Mouse (Mus musculus): Measurements from ENCODE around the gene Exoc3. TPM values are rescaled to one million over a fixed set of nuclear protein-coding genes. Genes with fewer than 3 reads are reported as not detected.

Exoc3 gene
- polyA plus RNA-seq (2015; fragmentation: Nextera tagmentation; extraction: Ambion mirVana): 76.9 and 91.6 TPM in 2 replicates

DNA sequence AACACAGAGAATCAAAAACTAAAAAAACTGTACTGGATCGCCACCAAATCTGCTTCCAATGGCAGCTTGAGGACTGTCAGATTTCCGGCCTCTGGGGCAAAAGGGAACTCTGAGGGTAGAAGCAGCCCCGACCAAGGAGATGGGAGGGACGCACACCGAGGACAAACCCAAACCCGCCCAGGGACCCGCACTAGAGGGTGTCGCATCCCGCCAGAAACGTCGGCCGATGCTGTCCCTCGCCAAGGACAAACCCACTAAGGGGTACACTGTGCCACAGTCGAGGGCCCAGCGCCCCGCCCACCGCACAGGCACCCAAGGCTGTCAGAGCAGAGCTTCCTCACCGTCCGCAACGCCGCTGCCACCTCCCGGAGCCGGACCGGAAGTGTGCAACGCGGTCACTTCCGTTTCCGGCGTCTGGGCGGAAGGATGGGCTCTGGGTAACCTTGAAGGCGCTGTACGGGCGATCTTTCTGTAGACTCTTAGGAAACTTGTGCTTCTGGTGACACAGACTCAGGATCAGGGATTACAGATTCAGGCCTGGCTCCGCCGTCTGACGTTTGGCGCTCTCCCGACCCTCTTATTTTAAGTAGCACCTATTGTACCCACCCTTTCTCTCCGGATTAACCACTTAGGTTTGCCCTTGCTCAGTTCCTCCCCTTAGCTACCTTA lies at the start of gene Exoc3:
Gene Exoc3, minus strand, starts transcription at position 416 of the 669 bp plus-strand sequence.
- Histone ChIP-seq H3K27ac (peak within 1 kb of the TSS; percentile 89), H3K4me1 (peaks cover 21% of the 10 kb centered on the region), H3K9me3 (no peaks in the 10 kb centered on the region), H3K4me2 (peak within 1 kb of the TSS; percentile 86), H3K27me3 (peaks cover 1% of the 10 kb centered on the region; the same call in 1 of the 2 replicates), H3K36me3 (peaks cover 16% of the 10 kb centered on the region), H3K9ac (peak within 1 kb of the TSS; percentile 88), H3K4me3 (peak within 1 kb of the TSS; percentile 80)
- ATAC-seq (ENCODE audit: insufficient number of reproducible peaks, insufficient read depth, low FRiP score, low TSS enrichment, low read depth): peak; percentile 88
- under 1% methylated on average over 39 of the region's 39 CpGs for WGBS

- Histone ChIP-seq H3K27me3 (no peaks in the 10 kb centered on the region; the same call in 1 of the 2 replicates), H3K9ac (no peak overlapping the region), H3K27ac (no peak overlapping the region), H3K9me3 (no peaks in the 10 kb centered on the region), H3K36me3 (no peaks in the 10 kb centered on the region), H3K4me3 (no peak overlapping the region), H3K4me2 (no peak overlapping the region), H3K4me1 (peaks cover 10% of the 10 kb centered on the region)
- ATAC-seq (ENCODE audit: insufficient number of reproducible peaks, insufficient read depth, low FRiP score, low TSS enrichment, low read depth): no peak
These were observed 38.0 kb upstream of the Exoc3 start for GRCm38 (mm10) chr13:74246494-74246893.

DNA sequence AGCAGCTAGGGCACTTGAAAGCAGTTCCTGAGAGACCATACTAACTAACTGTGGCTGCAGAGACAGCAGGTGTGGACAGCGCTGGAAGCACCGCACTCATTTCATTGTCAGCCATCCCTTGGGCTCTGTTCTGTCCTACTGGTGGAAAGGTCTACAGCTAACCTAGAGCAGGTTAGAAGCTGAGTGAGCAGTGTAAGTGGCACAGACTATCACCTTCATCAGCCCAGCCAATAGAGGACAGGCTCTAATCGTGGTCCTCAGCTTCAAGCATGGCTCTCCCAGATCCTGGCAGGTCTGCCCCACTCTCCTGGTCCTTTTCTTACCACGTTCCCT lies 37.3 kb upstream of the Exoc3 start:
- ATAC-seq (ENCODE audit: insufficient number of reproducible peaks, insufficient read depth, low FRiP score, low TSS enrichment, low read depth): no peak
- Histone ChIP-seq H3K4me3 (no peak overlapping the region), H3K9me3 (no peaks in the 10 kb centered on the region), H3K27ac (peak overlapping the region; percentile 68), H3K9ac (0 out of 2 replicates have a peak overlapping the region, but pooled peaks have one; percentile 12), H3K4me2 (peak overlapping the region; percentile 48), H3K36me3 (no peaks in the 10 kb centered on the region), H3K4me1 (peaks cover 10% of the 10 kb centered on the region), H3K27me3 (no peaks in the 10 kb centered on the region; the same call in 1 of the 2 replicates)
- WGBS: 60% methylated on average over 4 of the region's 4 CpGs

- Histone ChIP-seq H3K4me3 (no peak overlapping the region), H3K27me3 (no peaks in the 10 kb centered on the region; the same call in 1 of the 2 replicates)
These were observed 36.8 kb upstream of the Exoc3 start for GRCm38 (mm10) chr13:74245214-74245898.

DNA sequence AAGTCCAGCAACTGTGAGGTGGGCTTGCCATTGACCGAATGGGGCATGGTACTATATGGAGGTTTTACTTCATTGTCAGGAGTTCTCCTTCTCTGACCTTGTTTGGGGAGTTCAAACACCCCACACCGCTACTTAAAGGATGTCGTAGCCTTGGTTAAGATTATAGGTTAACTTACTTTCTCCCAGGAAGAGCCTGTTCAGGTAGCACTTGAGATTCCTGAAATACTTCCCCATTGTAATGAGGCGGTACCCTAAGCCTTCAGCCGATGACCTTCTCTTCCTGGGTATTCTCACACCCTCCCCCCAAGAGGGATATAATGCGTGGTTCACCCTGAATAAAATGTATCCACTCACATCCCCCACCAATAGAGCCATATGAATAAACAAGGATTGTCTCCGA lies 29.0 kb upstream of the Exoc3 start:
- ATAC-seq (ENCODE audit: insufficient number of reproducible peaks, insufficient read depth, low FRiP score, low TSS enrichment, low read depth): no peak

More at GRCm38 (mm10) chr13:74245214-74245898, 36.8 kb upstream of the Exoc3 start:
- Histone ChIP-seq H3K27ac (peak overlapping the region; percentile 68), H3K4me2 (peak overlapping the region; percentile 48), H3K4me1 (peaks cover 10% of the 10 kb centered on the region), H3K9me3 (no peaks in the 10 kb centered on the region), H3K36me3 (no peaks in the 10 kb centered on the region), H3K9ac (0 out of 2 replicates have a peak overlapping the region, but pooled peaks have one; percentile 12)
- 21% methylated on average over 17 of the region's 17 CpGs for WGBS
- peak; percentile 79 for ATAC-seq (ENCODE audit: insufficient number of reproducible peaks, insufficient read depth, low FRiP score, low TSS enrichment, low read depth)

GRCm38 (mm10) chr13:74220659-74221058 lies 12.1 kb upstream of the Exoc3 start:
- Histone ChIP-seq H3K4me3 (no peak overlapping the region), H3K27me3 (no peaks in the 10 kb centered on the region), H3K4me2 (no peak overlapping the region), H3K36me3 (no peaks in the 10 kb centered on the region), H3K9ac (no peak overlapping the region), H3K4me1 (no peaks in the 10 kb centered on the region), H3K27ac (no peak overlapping the region), H3K9me3 (no peaks in the 10 kb centered on the region)
- ATAC-seq (ENCODE audit: insufficient number of reproducible peaks, insufficient read depth, low FRiP score, low TSS enrichment, low read depth): no peak
- WGBS: 29% methylated on average over 1 of the region's 1 CpGs

More for the DNA sequence above, 29.0 kb upstream of the Exoc3 start:
- H3K4me3 ChIP-seq: no peak overlapping the region
- no peaks in the 10 kb centered on the region for H3K27me3 ChIP-seq
- H3K4me2 ChIP-seq: no peak overlapping the region
- H3K9me3 ChIP-seq: no peaks in the 10 kb centered on the region
- 66% methylated on average over 7 of the region's 7 CpGs for WGBS
- H3K27ac ChIP-seq: no peak overlapping the region
- H3K36me3 ChIP-seq: no peaks in the 10 kb centered on the region
- H3K9ac ChIP-seq: no peak overlapping the region
- H3K4me1 ChIP-seq: no peaks in the 10 kb centered on the region

- Histone ChIP-seq H3K9ac (no peak overlapping the region), H3K36me3 (no peaks in the 10 kb centered on the region), H3K4me3 (no peak overlapping the region), H3K27me3 (peaks cover 9% of the 10 kb centered on the region; the same call in 1 of the 2 replicates), H3K9me3 (no peaks in the 10 kb centered on the region), H3K27ac (no peak overlapping the region), H3K4me2 (no peak overlapping the region), H3K4me1 (no peaks in the 10 kb centered on the region)
- ATAC-seq (ENCODE audit: insufficient number of reproducible peaks, insufficient read depth, low FRiP score, low TSS enrichment, low read depth): no peak
- 77% methylated on average over 3 of the region's 3 CpGs for WGBS
These were observed 9.9 kb upstream of the Exoc3 start for GRCm38 (mm10) chr13:74218441-74218840.

- Histone ChIP-seq H3K9me3 (no peaks in the 10 kb centered on the region), H3K27ac (peak overlapping the region; percentile 89), H3K36me3 (peaks cover 10% of the 10 kb centered on the region), H3K27me3 (peaks cover 6% of the 10 kb centered on the region; the same call in 1 of the 2 replicates), H3K4me3 (peak overlapping the region; percentile 80), H3K4me1 (peaks cover 21% of the 10 kb centered on the region), H3K9ac (peak overlapping the region; percentile 88), H3K4me2 (peak overlapping the region; percentile 86)
- 22% methylated on average over 12 of the region's 12 CpGs for WGBS
- no peak; the same call in 1 of the 2 replicates for ATAC-seq (ENCODE audit: insufficient number of reproducible peaks, insufficient read depth, low FRiP score, low TSS enrichment, low read depth)
These were observed 434 bp upstream of the Exoc3 start for GRCm38 (mm10) chr13:74208986-74209345.

GRCm38 (mm10) chr13:74196451-74196850 lies 12.1 kb downstream of the Exoc3 start:
- WGBS: 81% methylated on average over 3 of the region's 3 CpGs

DNA sequence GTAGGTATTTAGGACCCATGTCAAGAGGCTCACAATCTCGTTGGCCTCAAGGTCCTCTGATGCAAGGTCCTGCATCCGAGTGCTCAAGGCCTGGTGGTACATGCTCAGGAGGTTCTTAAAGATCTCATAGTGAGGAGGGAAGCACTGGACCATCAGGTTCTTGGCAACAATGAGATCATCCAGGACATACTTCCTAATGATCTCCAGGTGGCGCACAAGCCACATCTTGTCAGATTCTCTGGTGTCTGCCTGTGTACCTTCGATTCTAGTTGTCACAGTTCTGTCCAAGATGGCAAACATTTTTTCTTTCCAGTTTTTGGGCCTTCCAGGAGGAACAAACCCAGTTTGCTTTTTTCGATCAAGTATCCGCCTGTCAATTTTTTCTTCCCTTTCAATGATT lies 15.9 kb downstream of the Exoc3 start:
- Histone ChIP-seq H3K9ac (no peak overlapping the region), H3K36me3 (peaks cover 67% of the 10 kb centered on the region), H3K27me3 (no peaks in the 10 kb centered on the region), H3K4me3 (no peak overlapping the region), H3K4me1 (no peaks in the 10 kb centered on the region), H3K4me2 (no peak overlapping the region), H3K9me3 (no peaks in the 10 kb centered on the region), H3K27ac (no peak overlapping the region)
- no peak for ATAC-seq (ENCODE audit: insufficient number of reproducible peaks, insufficient read depth, low FRiP score, low TSS enrichment, low read depth)
- WGBS: 82% methylated on average over 6 of the region's 6 CpGs

More at GRCm38 (mm10) chr13:74196451-74196850, 12.1 kb downstream of the Exoc3 start:
- Histone ChIP-seq H3K4me1 (no peaks in the 10 kb centered on the region), H3K4me3 (no peak overlapping the region), H3K27ac (no peak overlapping the region), H3K36me3 (peaks cover 49% of the 10 kb centered on the region), H3K27me3 (no peaks in the 10 kb centered on the region), H3K9me3 (no peaks in the 10 kb centered on the region), H3K9ac (no peak overlapping the region), H3K4me2 (no peak overlapping the region)
- ATAC-seq (ENCODE audit: insufficient number of reproducible peaks, insufficient read depth, low FRiP score, low TSS enrichment, low read depth): no peak

GRCm38 (mm10) chr13:74183011-74183695 lies 25.4 kb downstream of the Exoc3 start:
- no peak overlapping the region for H3K9ac ChIP-seq
- ATAC-seq (ENCODE audit: insufficient number of reproducible peaks, insufficient read depth, low FRiP score, low TSS enrichment, low read depth): no peak
- H3K36me3 ChIP-seq: peaks cover 66% of the 10 kb centered on the region
- no peaks in the 10 kb centered on the region for H3K9me3 ChIP-seq
- no peaks in the 10 kb centered on the region for H3K4me1 ChIP-seq
- H3K4me2 ChIP-seq: no peak overlapping the region
- H3K4me3 ChIP-seq: no peak overlapping the region
- no peaks in the 10 kb centered on the region for H3K27me3 ChIP-seq
- 89% methylated on average over 5 of the region's 5 CpGs for WGBS
- H3K27ac ChIP-seq: no peak overlapping the region

Measured in embryonic facial prominence, embryonic 13.5 days (tissue).